Mouse (Mus musculus) kidney, embryonic 16.5 days (tissue): ENCODE results near the gene Gid4. TPM values are rescaled to one million over a fixed set of nuclear protein-coding genes. Genes with fewer than 3 reads are reported as not detected.

Source experiments
- ATAC-seq: fragments of 200-750 bp; cut with Nextera tagmentation; 2 replicates; pipeline ENCODE4 v1.8.0; 2017; ENCODE audit warnings: moderate TSS enrichment; ENCODE audit not compliant: low FRiP score, low TSS enrichment
- H3K27ac ChIP-seq: fragments of 300-500 bp; sonication (generic); 2 replicates; pipeline ENCODE4 v1.5.1; 2014; ENCODE audit warnings: low read length
- H3K27me3 ChIP-seq: fragments of 300-500 bp; sonication (generic); 2 replicates; pipeline ENCODE4 v1.6.1; 2014; ENCODE audit warnings: low read length, control low read depth, mixed read lengths; ENCODE audit not compliant: insufficient read depth
- H3K36me3 ChIP-seq: fragments of 300-500 bp; sonication (generic); 2 replicates; pipeline ENCODE4 v1.6.1; 2014; ENCODE audit warnings: low read length, control low read depth, mixed read lengths; ENCODE audit not compliant: insufficient read depth
- H3K4me1 ChIP-seq: fragments of 300-500 bp; sonication (generic); 2 replicates; pipeline ENCODE4 v1.6.1; 2014; ENCODE audit warnings: low read length, control low read depth, mixed read lengths; ENCODE audit not compliant: insufficient read depth
- H3K4me2 ChIP-seq: fragments of 300-500 bp; sonication (generic); replicated peaks from 2 replicates; pipeline ENCODE4 v1.6.1; 2014; ENCODE audit warnings: low read depth, low read length
- H3K4me3 ChIP-seq: fragments of 300-500 bp; sonication (generic); 2 replicates; pipeline ENCODE4 v1.5.1; 2014; ENCODE audit warnings: mild to moderate bottlenecking, low read length
- H3K9ac ChIP-seq: fragments of 300-500 bp; sonication (generic); replicated peaks from 2 replicates; pipeline ENCODE4 v1.6.1; 2014; ENCODE audit warnings: low read length
- H3K9me3 ChIP-seq: fragments of 300-500 bp; sonication (generic); 2 replicates; pipeline ENCODE4 v1.6.1; 2016; ENCODE audit warnings: low read length, control low read depth
- WGBS: fragments of 180-500 bp; shearing (Covaris S2); extraction: QIAGEN DNeasy Blood & Tissue Kit; methylation state at CpG from one replicate; pipeline ENCODE4 v1.1.7; 2014; 5-methylcytosine and 5-hydroxymethylcytosine counted together
- polyA plus RNA-seq: library from polyadenylated mRNA; unstranded; fragments of >200 nt; fragmentation: Nextera tagmentation; extraction: Ambion mirVana; gene quantifications from 2 replicates; pipeline ENCODE4 v1.2.1, GENCODE M21; 2015

Gid4 gene
- polyA plus RNA-seq, 1 experiment from 2014 or later: 26.5 TPM

- Histone ChIP-seq H3K9me3 (no peaks in the 10 kb centered on the region), H3K36me3 (peaks cover 22% of the 10 kb centered on the region), H3K4me1 (peaks cover 14% of the 10 kb centered on the region), H3K9ac (peak within 1 kb of the TSS; percentile 91), H3K4me3 (peak within 1 kb of the TSS; percentile 73), H3K27ac (peak within 1 kb of the TSS; percentile 78), H3K4me2 (peak within 1 kb of the TSS; percentile 91), H3K27me3 (no peaks in the 10 kb centered on the region)
- peak; percentile 88 for ATAC-seq
- WGBS: 6% methylated on average over 27 of the region's 27 CpGs
These were observed 37.3 kb downstream of the Gid4 start, which contains the start of gene Drg2 for GRCm38 (mm10) chr11:60454080-60454744. Gene Drg2 (plus strand): TSS chr11:60454591.

- Histone ChIP-seq H3K4me2 (peak overlapping the region; percentile 91), H3K27me3 (no peaks in the 10 kb centered on the region), H3K4me1 (peaks cover 14% of the 10 kb centered on the region), H3K9me3 (no peaks in the 10 kb centered on the region), H3K36me3 (peaks cover 27% of the 10 kb centered on the region), H3K4me3 (peak overlapping the region; percentile 73), H3K9ac (peak overlapping the region; percentile 91), H3K27ac (peak overlapping the region; percentile 78)
- WGBS: under 1% methylated on average over 17 of the region's 17 CpGs
- peak; percentile 14; the same call in 1 of the 2 replicates for ATAC-seq
These were observed 37.8 kb downstream of the Gid4 start for GRCm38 (mm10) chr11:60454745-60455087.

- Histone ChIP-seq H3K27ac (no peak overlapping the region), H3K4me3 (no peak overlapping the region), H3K4me1 (peaks cover 14% of the 10 kb centered on the region), H3K9me3 (no peaks in the 10 kb centered on the region), H3K9ac (no peak overlapping the region), H3K27me3 (no peaks in the 10 kb centered on the region), H3K36me3 (peaks cover 57% of the 10 kb centered on the region), H3K4me2 (no peak overlapping the region)
- 90% methylated on average over 1 of the region's 1 CpGs for WGBS
- no peak for ATAC-seq
These were observed 41.0 kb downstream of the Gid4 start for GRCm38 (mm10) chr11:60457973-60458372.

- 100% methylated on average over 2 of the region's 2 CpGs for WGBS
These were observed 49.0 kb downstream of the Gid4 start for GRCm38 (mm10) chr11:60465943-60466380.

GRCm38 (mm10) chr11:60469039-60469438 is 52.1 kb downstream of the Gid4 start, which contains the start of gene Myo15:
Gene Myo15 (plus strand): TSS chr11:60469339.
- H3K27ac ChIP-seq: no peak within 1 kb of the TSS
- H3K4me3 ChIP-seq: no peak within 1 kb of the TSS
- H3K9me3 ChIP-seq: no peaks in the 10 kb centered on the region
- H3K9ac ChIP-seq: no peak within 1 kb of the TSS
- no peaks in the 10 kb centered on the region for H3K27me3 ChIP-seq
- ATAC-seq: no peak
- H3K36me3 ChIP-seq: peaks cover 51% of the 10 kb centered on the region
- no peaks in the 10 kb centered on the region for H3K4me1 ChIP-seq
- 98% methylated on average over 3 of the region's 3 CpGs for WGBS
- H3K4me2 ChIP-seq: no peak within 1 kb of the TSS

More at GRCm38 (mm10) chr11:60465943-60466380, 49.0 kb downstream of the Gid4 start:
- no peak overlapping the region for H3K9ac ChIP-seq
- H3K9me3 ChIP-seq: no peaks in the 10 kb centered on the region
- no peak overlapping the region for H3K4me2 ChIP-seq
- no peaks in the 10 kb centered on the region for H3K4me1 ChIP-seq
- peak; percentile 57; the same call in 1 of the 2 replicates for ATAC-seq
- peaks cover 80% of the 10 kb centered on the region for H3K36me3 ChIP-seq
- H3K4me3 ChIP-seq: no peak overlapping the region
- no peak overlapping the region for H3K27ac ChIP-seq
- H3K27me3 ChIP-seq: no peaks in the 10 kb centered on the region

- no peak overlapping the region for H3K27ac ChIP-seq
- H3K4me3 ChIP-seq: no peak overlapping the region
- no peak overlapping the region for H3K9ac ChIP-seq
- 86% methylated on average over 9 of the region's 9 CpGs for WGBS
- peaks cover 35% of the 10 kb centered on the region for H3K36me3 ChIP-seq
- ATAC-seq: no peak
- no peaks in the 10 kb centered on the region for H3K9me3 ChIP-seq
- no peak overlapping the region for H3K4me2 ChIP-seq
- no peaks in the 10 kb centered on the region for H3K27me3 ChIP-seq
- H3K4me1 ChIP-seq: no peaks in the 10 kb centered on the region
These were observed 53.8 kb downstream of the Gid4 start for GRCm38 (mm10) chr11:60470743-60471142.

- no peak overlapping the region for H3K9ac ChIP-seq
These were observed 57.6 kb downstream of the Gid4 start for GRCm38 (mm10) chr11:60474534-60474933.

GRCm38 (mm10) chr11:60475668-60476362 is 58.9 kb downstream of the Gid4 start:
- Histone ChIP-seq H3K9ac (no peak overlapping the region; the same call in 1 of the 2 replicates), H3K27ac (peak overlapping the region; percentile 73), H3K4me2 (no peak overlapping the region), H3K4me3 (no peak overlapping the region), H3K36me3 (no peaks in the 10 kb centered on the region), H3K27me3 (no peaks in the 10 kb centered on the region), H3K9me3 (no peaks in the 10 kb centered on the region), H3K4me1 (peaks cover 4% of the 10 kb centered on the region)
- WGBS: 48% methylated on average over 5 of the region's 5 CpGs
- peak; percentile 77 for ATAC-seq

More at GRCm38 (mm10) chr11:60474534-60474933, 57.6 kb downstream of the Gid4 start:
- Histone ChIP-seq H3K27ac (no peak overlapping the region), H3K4me1 (peaks cover 4% of the 10 kb centered on the region), H3K4me2 (no peak overlapping the region), H3K36me3 (0 out of 2 replicates have a peak, but pooled peaks cover 1% of the 10 kb centered on the region), H3K27me3 (no peaks in the 10 kb centered on the region), H3K4me3 (no peak overlapping the region), H3K9me3 (no peaks in the 10 kb centered on the region)
- no peak for ATAC-seq
- WGBS: 88% methylated on average over 5 of the region's 5 CpGs

- H3K4me2 ChIP-seq: peak overlapping the region; percentile 26
- H3K36me3 ChIP-seq: no peaks in the 10 kb centered on the region
- no peaks in the 10 kb centered on the region for H3K27me3 ChIP-seq
- no peak overlapping the region for H3K4me3 ChIP-seq
- peak overlapping the region; percentile 22; the same call in 1 of the 2 replicates for H3K9ac ChIP-seq
- ATAC-seq: no peak
- peaks cover 4% of the 10 kb centered on the region for H3K4me1 ChIP-seq
- WGBS: 33% methylated on average over 17 of the region's 17 CpGs
- no peak overlapping the region for H3K27ac ChIP-seq
- H3K9me3 ChIP-seq: no peaks in the 10 kb centered on the region
These were observed 61.2 kb downstream of the Gid4 start for GRCm38 (mm10) chr11:60478121-60478520.

GRCm38 (mm10) chr11:60486267-60486666 is 69.3 kb downstream of the Gid4 start:
- no peak overlapping the region for H3K9ac ChIP-seq
- H3K9me3 ChIP-seq: no peaks in the 10 kb centered on the region
- H3K27me3 ChIP-seq: no peaks in the 10 kb centered on the region
- no peaks in the 10 kb centered on the region for H3K4me1 ChIP-seq
- 67% methylated on average over 3 of the region's 3 CpGs for WGBS
- ATAC-seq: no peak
- H3K4me2 ChIP-seq: no peak overlapping the region
- no peak overlapping the region for H3K4me3 ChIP-seq
- H3K36me3 ChIP-seq: no peaks in the 10 kb centered on the region
- no peak overlapping the region for H3K27ac ChIP-seq
